Mouse (Mus musculus) CH12.LX (cell line): ENCODE results near the gene Tent4b. TPM values are rescaled to one million over a fixed set of nuclear protein-coding genes. Genes with fewer than 3 reads are reported as not detected.

ENCODE experiments used
- DNase-seq: peaks from one replicate; pipeline ENCODE4 v3.0.0-alpha.2; 2013; ENCODE audit errors: extremely low read depth
- H3K27ac ChIP-seq: 2 replicates; pipeline ENCODE4 v1.5.1; 2012; ENCODE audit warnings: low read depth, mild to moderate bottlenecking, control low read depth, moderate library complexity; ENCODE audit not compliant: insufficient read depth
- H3K27me3 ChIP-seq: replicated peaks from 2 replicates; pipeline ENCODE3; 2012; ENCODE audit warnings: inconsistent platforms
- H3K36me3 ChIP-seq, 2 experiments: replicated peaks in 1 of 2; 2 replicates each; pipeline versions ENCODE3 to v1.6.1; 2012; ENCODE audit warnings: inconsistent platforms in 1 of 2, low read length in 1 of 2, mild to moderate bottlenecking in 1 of 2, mixed read lengths in 1 of 2, moderate library complexity in 1 of 2; ENCODE audit not compliant: control insufficient read depth in 1 of 2, insufficient read depth in 1 of 2
- H3K4me1 ChIP-seq, 2 experiments: 2 replicates each; pipeline ENCODE4 v1.6.1; 2012; ENCODE audit warnings: inconsistent platforms in 1 of 2, moderate library complexity in 1 of 2; ENCODE audit not compliant: insufficient read depth in 2 of 2, control insufficient read depth in 1 of 2
- H3K4me2 ChIP-seq: 2 replicates; pipeline ENCODE4 v1.6.1; 2012; ENCODE audit warnings: low read depth, mild to moderate bottlenecking, control low read depth; ENCODE audit not compliant: poor library complexity, insufficient read depth, severe bottlenecking
- H3K4me3 ChIP-seq, 3 experiments: fragments of 150-350 bp in 1 of 3; sonication (generic) in 1 of 3; replicated peaks in 1 of 3; 2 replicates each; pipeline versions ENCODE3 to v1.5.1; 2011 to 2012; ENCODE audit warnings: low read depth in 2 of 3, low read length in 2 of 3, mild to moderate bottlenecking in 2 of 3, moderate library complexity in 2 of 3, control low read depth in 1 of 3, improper control_type of control experiment in 1 of 3, inconsistent platforms in 1 of 3, mixed read lengths in 1 of 3; ENCODE audit not compliant: poor library complexity in 1 of 3
- H3K79me2 ChIP-seq: replicated peaks from 2 replicates; pipeline ENCODE4 v1.6.1; 2012; ENCODE audit warnings: mild to moderate bottlenecking, moderate library complexity; ENCODE audit not compliant: control insufficient read depth, poor library complexity, insufficient read depth, severe bottlenecking; ENCODE audit errors: extremely low read depth
- H3K9ac ChIP-seq: 2 replicates; pipeline ENCODE4 v1.6.1; 2012; ENCODE audit warnings: low read depth, mild to moderate bottlenecking, control low read depth, moderate library complexity; ENCODE audit not compliant: insufficient read depth
- H3K9me3 ChIP-seq: replicated peaks from 2 replicates; pipeline ENCODE3; 2012; ENCODE audit warnings: low read length, inconsistent platforms, mixed read lengths
- BHLHE40 ChIP-seq: IDR thresholded peaks from 2 replicates; pipeline ENCODE4 v1.6.1; 2011; ENCODE audit warnings: mild to moderate bottlenecking, low read depth, low read length, improper control_type of control experiment
- CHD1 ChIP-seq: IDR thresholded peaks from 2 replicates; pipeline ENCODE4 v1.6.1; 2012; ENCODE audit warnings: low read depth, low read length, improper control_type of control experiment, inconsistent platforms
- CHD2 ChIP-seq: IDR thresholded peaks from 2 replicates; pipeline ENCODE4 v1.6.1; 2011; ENCODE audit warnings: low read length, improper control_type of control experiment
- CTCF ChIP-seq, 2 experiments: IDR thresholded peaks in 1 of 2; conservative IDR thresholded peaks in 1 of 2; 2 replicates each; pipeline ENCODE4 v1.5.1; 2011 to 2012; ENCODE audit warnings: low read depth in 2 of 2, low read length in 2 of 2, improper control_type of control experiment in 1 of 2, inconsistent platforms in 1 of 2, mild to moderate bottlenecking in 1 of 2, moderate library complexity in 1 of 2
- E2F4 ChIP-seq: IDR thresholded peaks from 2 replicates; pipeline ENCODE4 v1.6.1; 2011; ENCODE audit warnings: low read depth, low read length, improper control_type of control experiment; ENCODE audit not compliant: insufficient replicate concordance
- ELF1 ChIP-seq: IDR thresholded peaks from 2 replicates; pipeline ENCODE4 v1.6.1; 2014; ENCODE audit warnings: low read depth, mild to moderate bottlenecking, inconsistent platforms, low read length, improper control_type of control experiment
- EP300 ChIP-seq: IDR thresholded peaks from 2 replicates; pipeline ENCODE4 v1.6.1; 2011; ENCODE audit warnings: low read length, improper control_type of control experiment
- ETS1 ChIP-seq: conservative IDR thresholded peaks from 2 replicates; pipeline ENCODE4 v1.6.1; 2012; ENCODE audit warnings: low read depth, mild to moderate bottlenecking, inconsistent platforms, low read length, improper control_type of control experiment, moderate library complexity
- GABPA ChIP-seq: IDR thresholded peaks from 2 replicates; pipeline ENCODE4 v1.6.1; 2012; ENCODE audit warnings: low read depth, low read length, improper control_type of control experiment, inconsistent platforms; ENCODE audit not compliant: insufficient replicate concordance
- HCFC1 ChIP-seq: IDR thresholded peaks from 2 replicates; pipeline ENCODE4 v1.6.1; 2012; ENCODE audit warnings: low read depth, mild to moderate bottlenecking, inconsistent platforms, low read length, improper control_type of control experiment
- IRF4 ChIP-seq: IDR thresholded peaks from 2 replicates; pipeline ENCODE4 v1.6.1; 2014; ENCODE audit warnings: low read depth, mild to moderate bottlenecking, inconsistent platforms, low read length, improper control_type of control experiment
- JUN ChIP-seq: IDR thresholded peaks from 2 replicates; pipeline ENCODE4 v1.6.1; 2011; ENCODE audit warnings: low read depth, mild to moderate bottlenecking, low read length, improper control_type of control experiment, moderate library complexity; ENCODE audit not compliant: insufficient read depth
- JUND ChIP-seq: conservative IDR thresholded peaks from 2 replicates; pipeline ENCODE4 v1.6.1; 2011; ENCODE audit warnings: low read depth, low read length, improper control_type of control experiment
- KAT2A ChIP-seq: IDR thresholded peaks from 2 replicates; pipeline ENCODE4 v1.6.1; 2012; ENCODE audit warnings: low read length, improper control_type of control experiment, inconsistent platforms; ENCODE audit not compliant: insufficient replicate concordance
- MAFK ChIP-seq: IDR thresholded peaks from 2 replicates; pipeline ENCODE4 v1.6.1; 2011; ENCODE audit warnings: low read length, improper control_type of control experiment; ENCODE audit not compliant: insufficient replicate concordance
- MAX ChIP-seq: IDR thresholded peaks from 2 replicates; pipeline ENCODE4 v1.6.1; 2011; ENCODE audit warnings: low read length, improper control_type of control experiment
- MAZ ChIP-seq: IDR thresholded peaks from 2 replicates; pipeline ENCODE4 v1.6.1; 2012; ENCODE audit warnings: low read depth, mild to moderate bottlenecking, inconsistent platforms, low read length, improper control_type of control experiment, moderate library complexity
- MEF2A ChIP-seq: IDR thresholded peaks from 2 replicates; pipeline ENCODE4 v1.6.1; 2014; ENCODE audit warnings: low read depth, mild to moderate bottlenecking, inconsistent platforms, low read length, improper control_type of control experiment, borderline replicate concordance
- MXI1 ChIP-seq: IDR thresholded peaks from 2 replicates; pipeline ENCODE4 v1.6.1; 2011; ENCODE audit warnings: mild to moderate bottlenecking, low read depth, low read length, improper control_type of control experiment
- MYC ChIP-seq: IDR thresholded peaks from 2 replicates; pipeline ENCODE4 v1.6.1; 2011; ENCODE audit warnings: low read depth, mild to moderate bottlenecking, improper control_type of control experiment, low read length
- NELFE ChIP-seq: IDR thresholded peaks from 2 replicates; pipeline ENCODE4 v1.6.1; 2011; ENCODE audit warnings: low read depth, low read length, improper control_type of control experiment
- NRF1 ChIP-seq: IDR thresholded peaks from 2 replicates; pipeline ENCODE4 v1.6.1; 2014; ENCODE audit warnings: low read depth, mild to moderate bottlenecking, inconsistent platforms, low read length, improper control_type of control experiment, moderate library complexity
- PAX5 ChIP-seq: IDR thresholded peaks from 2 replicates; pipeline ENCODE4 v1.6.1; 2012; ENCODE audit warnings: low read length, inconsistent platforms, mixed read lengths
- POLR2A ChIP-seq: IDR thresholded peaks from 2 replicates; pipeline ENCODE4 v1.6.1; 2011; ENCODE audit warnings: low read depth, mild to moderate bottlenecking, improper control_type of control experiment, low read length
- POLR2AphosphoS2 ChIP-seq: IDR thresholded peaks from 2 replicates; pipeline ENCODE4 v1.6.1; 2011; ENCODE audit warnings: low read depth, low read length, improper control_type of control experiment
- RAD21 ChIP-seq: IDR thresholded peaks from 2 replicates; pipeline ENCODE4 v1.6.1; 2011; ENCODE audit warnings: low read depth, mild to moderate bottlenecking, low read length, improper control_type of control experiment, moderate library complexity
- RCOR1 ChIP-seq: conservative IDR thresholded peaks from 2 replicates; pipeline ENCODE4 v1.6.1; 2012; ENCODE audit warnings: low read depth, mild to moderate bottlenecking, inconsistent platforms, low read length, improper control_type of control experiment
- SIN3A ChIP-seq: IDR thresholded peaks from 2 replicates; pipeline ENCODE4 v1.6.1; 2012; ENCODE audit warnings: low read length, improper control_type of control experiment, inconsistent platforms
- SMC3 ChIP-seq: IDR thresholded peaks from 2 replicates; pipeline ENCODE4 v1.6.1; 2011; ENCODE audit warnings: low read depth, low read length, improper control_type of control experiment
- TBP ChIP-seq: conservative IDR thresholded peaks from 2 replicates; pipeline ENCODE4 v1.6.1; 2011; ENCODE audit warnings: low read depth, low read length, improper control_type of control experiment
- TCF12 ChIP-seq: IDR thresholded peaks from 2 replicates; pipeline ENCODE4 v1.6.1; 2014; ENCODE audit warnings: low read depth, mild to moderate bottlenecking, inconsistent platforms, low read length, improper control_type of control experiment
- UBTF ChIP-seq: IDR thresholded peaks from 2 replicates; pipeline ENCODE4 v1.6.1; 2012; ENCODE audit warnings: low read depth, mild to moderate bottlenecking, inconsistent platforms, low read length, improper control_type of control experiment, moderate library complexity
- USF1 ChIP-seq: IDR thresholded peaks from 2 replicates; pipeline ENCODE4 v1.6.1; 2014; ENCODE audit warnings: low read depth, mild to moderate bottlenecking, inconsistent platforms, low read length, improper control_type of control experiment
- USF2 ChIP-seq: conservative IDR thresholded peaks from 2 replicates; pipeline ENCODE4 v1.6.1; 2011; ENCODE audit warnings: low read depth, low read length, improper control_type of control experiment
- ZC3H11A ChIP-seq: IDR thresholded peaks from 2 replicates; pipeline ENCODE4 v1.6.1; 2012; ENCODE audit warnings: low read depth, mild to moderate bottlenecking, inconsistent platforms, low read length, improper control_type of control experiment
- ZKSCAN1 ChIP-seq: IDR thresholded peaks from 2 replicates; pipeline ENCODE4 v1.6.1; 2012; ENCODE audit warnings: low read depth, inconsistent platforms, low read length, improper control_type of control experiment, borderline replicate concordance
- ZMIZ1 ChIP-seq: IDR thresholded peaks from 2 replicates; pipeline ENCODE4 v1.6.1; 2012; ENCODE audit warnings: low read depth, mild to moderate bottlenecking, inconsistent platforms, low read length, improper control_type of control experiment
- ZNF384 ChIP-seq: IDR thresholded peaks from 2 replicates; pipeline ENCODE4 v1.6.1; 2012; ENCODE audit warnings: low read depth, low read length, improper control_type of control experiment, inconsistent platforms
- dilution Hi-C: fragments of 300-500 bp; cut with MboI; formaldehyde crosslinking; loops from 2 replicates; pipeline ENCODE4 v1.14.3; 2020; ENCODE audit warnings: low sequenced_read_pairs; ENCODE audit not compliant: extremely low pct_unique_long_range_greater_than_20kb, extremely low pct_ligation_motif_present
- in situ Hi-C: fragments of 300-500 bp; cut with MboI; formaldehyde crosslinking; loops from 3 replicates; pipeline ENCODE4 v1.14.3; 2019; ENCODE audit warnings: low sequenced_read_pairs, low pct_ligation_motif_present, low pct_unique_long_range_greater_than_20kb, mixed read lengths
- polyA plus RNA-seq: library from polyadenylated mRNA; unstranded; fragments of >175 nt; gene quantifications from 2 replicates; pipeline ENCODE4 v1.2.1, GENCODE M21; 2012; ENCODE audit warnings: low read depth; ENCODE audit not compliant: insufficient read length
- total RNA-seq, 2 experiments: library from RNA; depleted of rRNA; stranded (reverse); fragments of 300-350 nt in 1 of 2; fragments of >200 nt in 1 of 2; gene quantifications; 2 replicates each; pipeline ENCODE4 v1.2.3; 2012 to 2014

The Tent4b gene
- total RNA-seq (2012; rRNA removed) (20.1 and 26.8 TPM in 2 replicates), total RNA-seq (2014; rRNA removed) (27.9 and 33.6 TPM in 2 replicates), polyA plus RNA-seq (32.4 and 37.8 TPM in 2 replicates)

- in situ Hi-C loops (no loop called here), dilution Hi-C loops (no loop called here)
- peak within 1 kb of the TSS; percentile 79 for H3K4me2 ChIP-seq
- H3K4me3 ChIP-seq: peak within 1 kb of the TSS; percentile 77 to 91 (median 80)
- peaks cover 0 to 30% of the 10 kb centered on the region in 2 experiments for H3K36me3 ChIP-seq
- DNase-seq: peak; percentile 83
- H3K27ac ChIP-seq: peak within 1 kb of the TSS; percentile 86
- no peaks in the 10 kb centered on the region for H3K9me3 ChIP-seq
- peak within 1 kb of the TSS; percentile 83 for H3K9ac ChIP-seq
- H3K79me2 ChIP-seq: peaks cover 28% of the 10 kb centered on the region
- no peak for TF ChIP-seq MAFK
- TF ChIP-seq MEF2A: no peak
- 0 out of 2 replicates have a peak, but pooled peaks have one; percentile 19 for TF ChIP-seq MYC
- no peak for TF ChIP-seq SMC3
- no peak for TF ChIP-seq CHD1
- TF ChIP-seq ETS1: no peak
- peak; percentile 64; the same call in 1 of the 2 replicates for TF ChIP-seq POLR2AphosphoS2
- TF ChIP-seq SIN3A: peak; percentile 79
- TF ChIP-seq TBP: peak; percentile 51; the same call in 1 of the 2 replicates
- TF ChIP-seq ELF1: peak; percentile 78
- no peak for TF ChIP-seq GABPA
- no peak for TF ChIP-seq MAZ
- TF ChIP-seq PAX5: no peak
- TF ChIP-seq ZMIZ1: peak; percentile 61; the same call in 1 of the 2 replicates
- peak; percentile 96 for TF ChIP-seq POLR2A
- peak; percentile 86 for TF ChIP-seq MXI1
- TF ChIP-seq UBTF: peak; percentile 59; the same call in 1 of the 2 replicates
- no peak for TF ChIP-seq JUN
- peak; percentile 88 for TF ChIP-seq BHLHE40
- no peak for TF ChIP-seq EP300
- TF ChIP-seq CTCF (conservative IDR thresholded peaks at IDR 0.05 in 1 of 2, IDR thresholded peaks at IDR 0.05 in 1 of 2; ENCODE audit: low read depth in 2 of 2, low read length in 2 of 2): no peak
- no peak for TF ChIP-seq USF2
- peak; percentile 92 for TF ChIP-seq NELFE
- TF ChIP-seq NRF1: peak; percentile 54; the same call in 1 of the 2 replicates
- no peak for TF ChIP-seq ZNF384
- TF ChIP-seq HCFC1: peak; percentile 56; the same call in 1 of the 2 replicates
- TF ChIP-seq TCF12: peak; percentile 81
- no peak for TF ChIP-seq ZKSCAN1
- no peak for TF ChIP-seq KAT2A
- TF ChIP-seq CHD2: no peak
- TF ChIP-seq USF1: no peak
- TF ChIP-seq ZC3H11A: no peak
- TF ChIP-seq RAD21: no peak
- no peak for TF ChIP-seq RCOR1
- peak; percentile 65 for TF ChIP-seq MAX
- no peak for TF ChIP-seq E2F4
- TF ChIP-seq JUND: no peak
- TF ChIP-seq IRF4: peak; percentile 50; the same call in 1 of the 2 replicates
- H3K4me1 ChIP-seq: peaks cover 5 to 21% of the 10 kb centered on the region in 2 experiments
- H3K27me3 ChIP-seq: peaks cover 2% of the 10 kb centered on the region
Observed at GRCm38 (mm10) chr8:88198945-88199571, at the start of gene Tent4b. TSS of gene Tent4b (plus strand) at chr8:88199213.
